Mouse (Mus musculus) embryonic facial prominence, embryonic 14.5 days (tissue): ENCODE measurements around the gene Mnx1. TPM values are rescaled to one million over a fixed set of nuclear protein-coding genes. Genes with fewer than 3 reads are reported as not detected.
"Not testable (repeated sequence)": the region's sequence is repeated elsewhere in the genome, so short reads cannot be mapped to it uniquely, and the experiment has no call there.

Experiments
- ATAC-seq: fragments of 200-750 bp; cut with Nextera tagmentation; 2 replicates; pipeline ENCODE4 v1.8.0; 2017; ENCODE audit warnings: low read depth, moderate number of reproducible peaks, moderate TSS enrichment
- DNase-seq: peaks from one replicate; pipeline ENCODE4 v3.0.0-alpha.2; 2015; ENCODE audit warnings: low spot score
- H3K27ac ChIP-seq: fragments of 300-500 bp; sonication (generic); replicated peaks from 2 replicates; pipeline ENCODE4 v1.5.1; 2014; ENCODE audit warnings: low read depth, mild to moderate bottlenecking, low read length, moderate library complexity
- H3K27me3 ChIP-seq: fragments of 300-500 bp; sonication (generic); replicated peaks from 2 replicates; pipeline ENCODE4 v1.6.1; 2014; ENCODE audit warnings: low read length; ENCODE audit not compliant: control insufficient read depth, insufficient read depth
- H3K36me3 ChIP-seq: fragments of 300-500 bp; sonication (generic); 2 replicates; pipeline ENCODE4 v1.6.1; 2014; ENCODE audit warnings: low read length, mixed read lengths; ENCODE audit not compliant: control insufficient read depth, insufficient read depth
- H3K4me1 ChIP-seq: fragments of 300-500 bp; sonication (generic); 2 replicates; pipeline ENCODE4 v1.6.1; 2014; ENCODE audit warnings: antibody characterized with exemption, low read length; ENCODE audit not compliant: control insufficient read depth, insufficient read depth
- H3K4me2 ChIP-seq: fragments of 300-500 bp; sonication (generic); 2 replicates; pipeline ENCODE4 v1.6.1; 2014; ENCODE audit warnings: low read depth, mild to moderate bottlenecking, low read length, moderate library complexity, mixed read lengths
- H3K4me3 ChIP-seq: fragments of 300-500 bp; sonication (generic); 2 replicates; pipeline ENCODE4 v1.5.1; 2014; ENCODE audit warnings: low read depth, mild to moderate bottlenecking, low read length
- H3K9ac ChIP-seq: fragments of 300-500 bp; sonication (generic); 2 replicates; pipeline ENCODE4 v1.6.1; 2014; ENCODE audit warnings: low read depth, mild to moderate bottlenecking, low read length, moderate library complexity, mixed read lengths
- H3K9me3 ChIP-seq: fragments of 300-500 bp; sonication (generic); 2 replicates; pipeline ENCODE4 v1.6.1; 2016; ENCODE audit warnings: low read length; ENCODE audit not compliant: control insufficient read depth
- WGBS: fragments of 180-500 bp; shearing (Covaris S2); extraction: QIAGEN DNeasy Blood & Tissue Kit; methylation state at CpG from one replicate; pipeline ENCODE4 v1.1.7; 2014; 5-methylcytosine and 5-hydroxymethylcytosine counted together
- polyA plus RNA-seq: library from polyadenylated mRNA; unstranded; fragments of >200 nt; fragmentation: Nextera tagmentation; extraction: Ambion mirVana; gene quantifications from 2 replicates; pipeline ENCODE4 v1.2.1, GENCODE M21; 2014

Mnx1 gene
- polyA plus RNA-seq, 1 experiment from 2014 or later: 0.10 TPM

GRCm38 (mm10) chr5:29452352-29452751, 25.9 kb downstream of the Mnx1 start:
- WGBS: 77% methylated on average over 4 of the region's 4 CpGs
- Histone ChIP-seq H3K36me3 (peaks cover 75% of the 10 kb centered on the region), H3K9ac (no peak overlapping the region), H3K9me3 (no peaks in the 10 kb centered on the region), H3K4me1 (no peaks in the 10 kb centered on the region), H3K4me3 (no peak overlapping the region), H3K4me2 (no peak overlapping the region), H3K27me3 (no peaks in the 10 kb centered on the region), H3K27ac (no peak overlapping the region)
- ATAC-seq: no peak
- no peak for DNase-seq

- Histone ChIP-seq H3K27me3 (no peaks in the 10 kb centered on the region), H3K27ac (no peak overlapping the region), H3K4me1 (no peaks in the 10 kb centered on the region), H3K9ac (no peak overlapping the region), H3K36me3 (peaks cover 93% of the 10 kb centered on the region), H3K4me2 (no peak overlapping the region), H3K9me3 (no peaks in the 10 kb centered on the region), H3K4me3 (no peak overlapping the region)
- DNase-seq (no peak), ATAC-seq (no peak)
- 85% methylated on average over 2 of the region's 2 CpGs for WGBS
Measured at GRCm38 (mm10) chr5:29445275-29445674, 33.0 kb downstream of the Mnx1 start.

GRCm38 (mm10) chr5:29436728-29437127, 41.5 kb downstream of the Mnx1 start:
- H3K27me3 ChIP-seq, H3K27ac ChIP-seq, H3K4me2 ChIP-seq, H3K9ac ChIP-seq, DNase-seq, H3K9me3 ChIP-seq, ATAC-seq, H3K4me3 ChIP-seq: not testable (repeated sequence)
- peaks cover 14% of the 10 kb centered on the region for H3K4me1 ChIP-seq
- WGBS: 95% methylated on average over 6 of the region's 6 CpGs
- H3K36me3 ChIP-seq: peaks cover 59% of the 10 kb centered on the region

GRCm38 (mm10) chr5:29435491-29435890, 42.8 kb downstream of the Mnx1 start:
- 47% methylated on average over 8 of the region's 8 CpGs for WGBS
- H3K4me2 ChIP-seq: peak overlapping the region; percentile 94
- H3K4me1 ChIP-seq: peaks cover 14% of the 10 kb centered on the region
- no peak for DNase-seq
- peaks cover 46% of the 10 kb centered on the region for H3K36me3 ChIP-seq
- H3K9me3 ChIP-seq: no peaks in the 10 kb centered on the region
- peak overlapping the region; percentile 87 for H3K9ac ChIP-seq
- H3K27ac ChIP-seq: no peak overlapping the region; the same call in 1 of the 2 replicates
- no peaks in the 10 kb centered on the region; the same call in 1 of the 2 replicates for H3K27me3 ChIP-seq
- no peak for ATAC-seq
- H3K4me3 ChIP-seq: peak overlapping the region; percentile 89

- no peaks in the 10 kb centered on the region for H3K9me3 ChIP-seq
- no peaks in the 10 kb centered on the region; the same call in 1 of the 2 replicates for H3K27me3 ChIP-seq
- peak overlapping the region; percentile 87 for H3K9ac ChIP-seq
- WGBS: 1% methylated on average over 35 of the region's 48 CpGs
- H3K4me1 ChIP-seq: peaks cover 14% of the 10 kb centered on the region
- H3K4me3 ChIP-seq: peak overlapping the region; percentile 89
- peak; percentile 56 for ATAC-seq
- H3K36me3 ChIP-seq: peaks cover 41% of the 10 kb centered on the region
- peak; percentile 7 for DNase-seq
- peak overlapping the region; percentile 94 for H3K4me2 ChIP-seq
- no peak overlapping the region; the same call in 1 of the 2 replicates for H3K27ac ChIP-seq
Measured at GRCm38 (mm10) chr5:29434872-29435358, 43.4 kb downstream of the Mnx1 start.

GRCm38 (mm10) chr5:29434228-29434871, 43.9 kb downstream of the Mnx1 start, which contains the start of gene Nom1:
Gene Nom1 (plus strand): TSS chr5:29434664.
- 4% methylated on average over 29 of the region's 29 CpGs for WGBS
- H3K27me3 ChIP-seq: no peaks in the 10 kb centered on the region; the same call in 1 of the 2 replicates
- peak; percentile 99 for ATAC-seq

GRCm38 (mm10) chr5:29423330-29423729, 54.9 kb downstream of the Mnx1 start:
- H3K27me3 ChIP-seq, H3K4me3 ChIP-seq, DNase-seq, H3K4me1 ChIP-seq, H3K9me3 ChIP-seq, H3K36me3 ChIP-seq, H3K9ac ChIP-seq, H3K4me2 ChIP-seq, H3K27ac ChIP-seq, ATAC-seq: not testable (repeated sequence)
- WGBS: 67% methylated on average over 3 of the region's 3 CpGs

More at GRCm38 (mm10) chr5:29434228-29434871, 43.9 kb downstream of the Mnx1 start, which contains the start of gene Nom1:
- Histone ChIP-seq H3K9ac (peak within 1 kb of the TSS; percentile 87), H3K9me3 (no peaks in the 10 kb centered on the region), H3K27ac (no peak within 1 kb of the TSS; the same call in 1 of the 2 replicates), H3K4me1 (peaks cover 14% of the 10 kb centered on the region), H3K36me3 (peaks cover 35% of the 10 kb centered on the region), H3K4me2 (peak within 1 kb of the TSS; percentile 94), H3K4me3 (peak within 1 kb of the TSS; percentile 89)
- DNase-seq: peak; percentile 96
